Mouse (Mus musculus) left cerebral cortex, postnatal 10 days (tissue): Measurements from ENCODE around the gene Hist1h3g. TPM values are rescaled to one million over a fixed set of nuclear protein-coding genes. Genes with fewer than 3 reads are reported as not detected.
"Not testable (repeated sequence)": the region's sequence is repeated elsewhere in the genome, so short reads cannot be mapped to it uniquely, and the experiment has no call there.

ENCODE experiments used
- DNase-seq, 2 experiments: peaks; one replicate each; pipeline ENCODE4 v3.0.0; 2021 to 2022; ENCODE audit warnings: low spot score in 2 of 2, mixed read lengths in 1 of 2; ENCODE audit errors: extremely low spot score in 1 of 2
- intact Hi-C: fragments of 180-260 bp; cut with DNase I; formaldehyde crosslinking; loops from one replicate; pipeline ENCODE4 v1.15.1; 2025
- total RNA-seq, 2 experiments: library from RNA; stranded (reverse); gene quantifications; 2 replicates each; pipeline ENCODE4 v1.2.3; 2021

The Hist1h3g gene
- total RNA-seq, 2 experiments from 2014 or later: 9.7 to 10.4 TPM

- intact Hi-C loops: no loop called here
These were observed 4.9 kb upstream of the Hist1h3g start for GRCm38 (mm10) chr13:23530181-23530900.

GRCm38 (mm10) chr13:23530901-23531875, 4.0 kb upstream of the Hist1h3g start, which contains the start of gene Hist1h4h:
TSS of gene Hist1h4h (plus strand) at chr13:23531050.
- intact Hi-C loops: no loop called here

More at GRCm38 (mm10) chr13:23530181-23530900, 4.9 kb upstream of the Hist1h3g start:
- peak; percentile 45 to 68 for DNase-seq

GRCm38 (mm10) chr13:23532262-23533075, 2.8 kb upstream of the Hist1h3g start:
- intact Hi-C loops: no loop called here
- no peak for DNase-seq

More at GRCm38 (mm10) chr13:23530901-23531875, 4.0 kb upstream of the Hist1h3g start, which contains the start of gene Hist1h4h:
- DNase-seq: peak; percentile 97 to 99

GRCm38 (mm10) chr13:23533560-23534367, 1.5 kb upstream of the Hist1h3g start, which contains the start of gene Hist1h2af:
TSS of gene Hist1h2af (plus strand) at chr13:23533906.
- intact Hi-C loops: not testable (repeated sequence)
- DNase-seq: peak; percentile 69 to 82

GRCm38 (mm10) chr13:23534368-23535131, 672 bp upstream of the Hist1h3g start:
- intact Hi-C loops: no loop called here
- DNase-seq: no peak

GRCm38 (mm10) chr13:23536076-23536822, 1.0 kb downstream of the Hist1h3g start:
- intact Hi-C loops: no loop called here
- DNase-seq: no peak

- no peak for DNase-seq
- intact Hi-C loops: no loop called here
These were observed 1.9 kb downstream of the Hist1h3g start for GRCm38 (mm10) chr13:23537006-23537710.

- no peak for DNase-seq
- intact Hi-C loops: no loop called here
These were observed 3.0 kb downstream of the Hist1h3g start for GRCm38 (mm10) chr13:23538249-23538648.

GRCm38 (mm10) chr13:23539821-23540220, 4.6 kb downstream of the Hist1h3g start:
- intact Hi-C loops, DNase-seq: not testable (repeated sequence)

- intact Hi-C loops: no loop called here
- no peak for DNase-seq
These were observed 6.3 kb downstream of the Hist1h3g start for GRCm38 (mm10) chr13:23541497-23541896.

GRCm38 (mm10) chr13:23542225-23542980, 7.2 kb downstream of the Hist1h3g start:
- DNase-seq, intact Hi-C loops: not testable (repeated sequence)

- DNase-seq: peak; percentile 17 to 87
- intact Hi-C loops: not testable (repeated sequence)
These were observed 7.9 kb downstream of the Hist1h3g start, which contains the start of gene Hist1h2bh for GRCm38 (mm10) chr13:23542999-23543607. TSS of gene Hist1h2bh (minus strand) at chr13:23543392.

GRCm38 (mm10) chr13:23543965-23544786, 9.0 kb downstream of the Hist1h3g start, which contains the start of gene Hist1h3f:
TSS of gene Hist1h3f (plus strand) at chr13:23544052.
- DNase-seq: peak; percentile 54 to 92
- intact Hi-C loops: no loop called here

GRCm38 (mm10) chr13:23544787-23545120, 9.5 kb downstream of the Hist1h3g start:
- DNase-seq, intact Hi-C loops: not testable (repeated sequence)
